Mouse (Mus musculus) small intestine, adult 2 months (tissue): Measurements from ENCODE around the gene Them7.

Experiments used
- CTCF ChIP-seq: fragments of 200-500 bp; IDR thresholded peaks from 2 replicates; pipeline ENCODE4 v1.5.1; 2012; ENCODE audit warnings: low read depth, mild to moderate bottlenecking, control low read depth, inconsistent platforms, low read length, moderate library complexity, mixed read lengths; ENCODE audit not compliant: insufficient replicate concordance, insufficient read length; ENCODE audit errors: extremely low read depth
- POLR2A ChIP-seq: fragments of 200-500 bp; IDR thresholded peaks from 2 replicates; pipeline ENCODE4 v1.6.1; 2012; ENCODE audit warnings: low read depth, mild to moderate bottlenecking, control low read depth, inconsistent platforms, low read length, moderate library complexity

GRCm38 (mm10) chr2:105333976-105334713, 110.0 kb downstream of the Them7 start:
- TF ChIP-seq CTCF (peak; percentile 52; the same call in 1 of the 2 replicates), POLR2A (no peak)
